Mouse (Mus musculus) layer of hippocampus, adult 9-10 months (tissue): ENCODE data around the gene Rassf2.

Source experiments
- DNase-seq: peaks from one replicate; pipeline ENCODE4 v3.0.0; 2022; ENCODE audit warnings: low spot score

Rassf2 gene

GRCm38 (mm10) chr2:132005445-132005844, 24.6 kb downstream of the Rassf2 start:
- no peak for DNase-seq

- no peak for DNase-seq
Measured at GRCm38 (mm10) chr2:132004495-132005136, 25.4 kb downstream of the Rassf2 start.

GRCm38 (mm10) chr2:132003916-132004315, 26.1 kb downstream of the Rassf2 start:
- no peak for DNase-seq

GRCm38 (mm10) chr2:132001696-132002334, 28.2 kb downstream of the Rassf2 start:
- DNase-seq: no peak

- no peak for DNase-seq
Measured at GRCm38 (mm10) chr2:131997356-131997755, 32.7 kb downstream of the Rassf2 start.

- no peak for DNase-seq
Measured at GRCm38 (mm10) chr2:131996369-131996768, 33.7 kb downstream of the Rassf2 start.

GRCm38 (mm10) chr2:131995742-131996141, 34.3 kb downstream of the Rassf2 start:
- no peak for DNase-seq

GRCm38 (mm10) chr2:131994971-131995370, 35.1 kb downstream of the Rassf2 start:
- no peak for DNase-seq

GRCm38 (mm10) chr2:131993563-131994088, 36.4 kb downstream of the Rassf2 start:
- DNase-seq: no peak

GRCm38 (mm10) chr2:131993151-131993550, 36.9 kb downstream of the Rassf2 start:
- no peak for DNase-seq

- no peak for DNase-seq
Measured at GRCm38 (mm10) chr2:131992487-131992886, 37.6 kb downstream of the Rassf2 start.

GRCm38 (mm10) chr2:131988550-131988949, 41.5 kb downstream of the Rassf2 start:
- DNase-seq: no peak

- no peak for DNase-seq
Measured at GRCm38 (mm10) chr2:131987950-131988349, 42.1 kb downstream of the Rassf2 start.

- peak; percentile 70 for DNase-seq
Measured at GRCm38 (mm10) chr2:131982546-131983196, 47.4 kb downstream of the Rassf2 start.

GRCm38 (mm10) chr2:131980866-131981265, 49.2 kb downstream of the Rassf2 start:
- no peak for DNase-seq

GRCm38 (mm10) chr2:131976663-131977062, 53.4 kb downstream of the Rassf2 start:
- no peak for DNase-seq

- no peak for DNase-seq
Measured at GRCm38 (mm10) chr2:131971098-131971497, 59.0 kb downstream of the Rassf2 start.

- DNase-seq: no peak
Measured at GRCm38 (mm10) chr2:131970597-131970996, 59.5 kb downstream of the Rassf2 start.

- no peak for DNase-seq
Measured at GRCm38 (mm10) chr2:131961671-131962070, 68.4 kb downstream of the Rassf2 start.

GRCm38 (mm10) chr2:131957731-131958222, 72.3 kb downstream of the Rassf2 start:
- no peak for DNase-seq

- DNase-seq: no peak
Measured at GRCm38 (mm10) chr2:131956336-131957256, 73.5 kb downstream of the Rassf2 start.

GRCm38 (mm10) chr2:131955264-131955663, 74.8 kb downstream of the Rassf2 start:
- DNase-seq: no peak
